Mouse (Mus musculus): ENCODE measurements around the gene Pes1.

- TF ChIP-seq POLR2A (IDR thresholded peaks at IDR 0.05; ENCODE audit: control insufficient read depth, low read depth, low read length) (no peak), CTCF (IDR thresholded peaks at IDR 0.05; ENCODE audit: control insufficient read depth, insufficient read depth, insufficient replicate concordance, low read depth, low read length) (no peak)
These were observed 2.0 kb upstream of the Pes1 start for GRCm38 (mm10) chr11:3961761-3962160.

Measured in testis, adult 2 months (tissue).